Mouse (Mus musculus): ENCODE results near the gene Tmem138. TPM values are rescaled to one million over a fixed set of nuclear protein-coding genes. Genes with fewer than 3 reads are reported as not detected.
"Not testable (repeated sequence)": the region's sequence is repeated elsewhere in the genome, so short reads cannot be mapped to it uniquely, and the experiment has no call there.

The Tmem138 gene
- polyA plus RNA-seq, 1 experiment from 2014 or later: 28.4 TPM

- Histone ChIP-seq H3K4me1 (no peaks in the 10 kb centered on the region), H3K27ac (no peak overlapping the region), H3K36me3 (no peaks in the 10 kb centered on the region), H3K9me3 (no peaks in the 10 kb centered on the region), H3K9ac (no peak overlapping the region), H3K4me3 (replicated peaks) (no peak overlapping the region), H3K4me2 (no peak overlapping the region), H3K27me3 (replicated peaks) (no peaks in the 10 kb centered on the region)
- ATAC-seq (ENCODE audit: insufficient read depth, low FRiP score, low read depth): no peak
- WGBS: 63% methylated on average over 5 of the region's 5 CpGs
Observed at GRCm38 (mm10) chr19:10562351-10562750, 14.8 kb downstream of the Tmem138 start.

GRCm38 (mm10) chr19:10561558-10562314, 15.4 kb downstream of the Tmem138 start:
- no peak overlapping the region for H3K4me2 ChIP-seq
- WGBS: 48% methylated on average over 6 of the region's 6 CpGs
- H3K4me1 ChIP-seq: no peaks in the 10 kb centered on the region
- no peak overlapping the region for H3K9ac ChIP-seq
- H3K27me3 ChIP-seq (replicated peaks): no peaks in the 10 kb centered on the region
- no peaks in the 10 kb centered on the region for H3K9me3 ChIP-seq
- H3K4me3 ChIP-seq (replicated peaks): no peak overlapping the region
- H3K36me3 ChIP-seq: no peaks in the 10 kb centered on the region
- H3K27ac ChIP-seq: no peak overlapping the region
- ATAC-seq (ENCODE audit: insufficient read depth, low FRiP score, low read depth): no peak; the same call in 1 of the 2 replicates

GRCm38 (mm10) chr19:10560108-10560507, 17.1 kb downstream of the Tmem138 start:
- WGBS: 38% methylated on average over 5 of the region's 5 CpGs
- H3K9ac ChIP-seq: no peak overlapping the region
- no peak for ATAC-seq (ENCODE audit: insufficient read depth, low FRiP score, low read depth)

GRCm38 (mm10) chr19:10557837-10558375, 19.3 kb downstream of the Tmem138 start:
- not testable (repeated sequence) for H3K4me3 ChIP-seq (replicated peaks); H3K9me3 ChIP-seq; H3K4me2 ChIP-seq; H3K27me3 ChIP-seq (replicated peaks); ATAC-seq (ENCODE audit: insufficient read depth, low FRiP score, low read depth); H3K4me1 ChIP-seq; H3K27ac ChIP-seq; H3K9ac ChIP-seq; H3K36me3 ChIP-seq
- 71% methylated on average over 4 of the region's 4 CpGs for WGBS

More at GRCm38 (mm10) chr19:10560108-10560507, 17.1 kb downstream of the Tmem138 start:
- Histone ChIP-seq H3K36me3 (no peaks in the 10 kb centered on the region), H3K4me2 (no peak overlapping the region), H3K27ac (no peak overlapping the region), H3K4me1 (0 out of 2 replicates have a peak, but pooled peaks cover 4% of the 10 kb centered on the region), H3K9me3 (no peaks in the 10 kb centered on the region), H3K4me3 (replicated peaks) (no peak overlapping the region), H3K27me3 (replicated peaks) (no peaks in the 10 kb centered on the region)

GRCm38 (mm10) chr19:10557430-10557829, 19.7 kb downstream of the Tmem138 start:
- Histone ChIP-seq H3K27me3 (replicated peaks) (no peaks in the 10 kb centered on the region), H3K9ac (no peak overlapping the region), H3K4me2 (no peak overlapping the region), H3K4me1 (0 out of 2 replicates have a peak, but pooled peaks cover 7% of the 10 kb centered on the region), H3K36me3 (no peaks in the 10 kb centered on the region), H3K9me3 (no peaks in the 10 kb centered on the region), H3K27ac (no peak overlapping the region), H3K4me3 (replicated peaks) (no peak overlapping the region)
- WGBS: 83% methylated on average over 2 of the region's 2 CpGs
- no peak for ATAC-seq (ENCODE audit: insufficient read depth, low FRiP score, low read depth)

GRCm38 (mm10) chr19:10557001-10557400, 20.2 kb downstream of the Tmem138 start:
- no peak for ATAC-seq (ENCODE audit: insufficient read depth, low FRiP score, low read depth)
- H3K4me3 ChIP-seq (replicated peaks): no peak overlapping the region
- WGBS: 65% methylated on average over 2 of the region's 2 CpGs
- no peaks in the 10 kb centered on the region for H3K27me3 ChIP-seq (replicated peaks)
- H3K36me3 ChIP-seq: 0 out of 2 replicates have a peak, but pooled peaks cover 2% of the 10 kb centered on the region
- 0 out of 2 replicates have a peak, but pooled peaks cover 7% of the 10 kb centered on the region for H3K4me1 ChIP-seq
- no peak overlapping the region for H3K9ac ChIP-seq
- no peak overlapping the region for H3K27ac ChIP-seq
- H3K9me3 ChIP-seq: no peaks in the 10 kb centered on the region
- no peak overlapping the region for H3K4me2 ChIP-seq

- peak within 1 kb of the TSS; percentile 65 for H3K4me2 ChIP-seq
- H3K9me3 ChIP-seq: no peaks in the 10 kb centered on the region
- H3K27ac ChIP-seq: peak within 1 kb of the TSS; percentile 71
- WGBS: under 1% methylated on average over 43 of the region's 43 CpGs
- peak within 1 kb of the TSS; percentile 46 for H3K9ac ChIP-seq
- no peaks in the 10 kb centered on the region for H3K27me3 ChIP-seq (replicated peaks)
- H3K4me1 ChIP-seq: 0 out of 2 replicates have a peak, but pooled peaks cover 7% of the 10 kb centered on the region
- H3K36me3 ChIP-seq: peaks cover 13% of the 10 kb centered on the region
- peak; percentile 99 for ATAC-seq (ENCODE audit: insufficient read depth, low FRiP score, low read depth)
- H3K4me3 ChIP-seq (replicated peaks): peak within 1 kb of the TSS; percentile 74
Observed at GRCm38 (mm10) chr19:10555624-10556510, 21.3 kb downstream of the Tmem138 start, which contains the start of gene Tmem216. Gene Tmem216, minus strand, starts transcription at chr19:10556238.

- no peaks in the 10 kb centered on the region for H3K4me1 ChIP-seq
- no peaks in the 10 kb centered on the region for H3K9me3 ChIP-seq
- H3K4me3 ChIP-seq (replicated peaks): no peak overlapping the region
- no peak overlapping the region for H3K27ac ChIP-seq
- peaks cover 61% of the 10 kb centered on the region for H3K36me3 ChIP-seq
- WGBS: 91% methylated on average over 5 of the region's 5 CpGs
- ATAC-seq (ENCODE audit: insufficient read depth, low FRiP score, low read depth): no peak
- no peaks in the 10 kb centered on the region for H3K27me3 ChIP-seq (replicated peaks)
- H3K4me2 ChIP-seq: no peak overlapping the region
- H3K9ac ChIP-seq: no peak overlapping the region
Observed at GRCm38 (mm10) chr19:10539454-10539853, 37.7 kb downstream of the Tmem138 start.

- Histone ChIP-seq H3K4me2 (no peak overlapping the region), H3K27ac (no peak overlapping the region), H3K27me3 (replicated peaks) (no peaks in the 10 kb centered on the region), H3K36me3 (peaks cover 37% of the 10 kb centered on the region), H3K4me3 (replicated peaks) (no peak overlapping the region), H3K9me3 (no peaks in the 10 kb centered on the region), H3K9ac (no peak overlapping the region), H3K4me1 (peaks cover 15% of the 10 kb centered on the region)
- ATAC-seq (ENCODE audit: insufficient read depth, low FRiP score, low read depth): no peak
- 95% methylated on average over 1 of the region's 1 CpGs for WGBS
Observed at GRCm38 (mm10) chr19:10530082-10530481, 47.1 kb downstream of the Tmem138 start.

GRCm38 (mm10) chr19:10525910-10526309, 51.3 kb downstream of the Tmem138 start, which contains the start of gene Sdhaf2:
Gene Sdhaf2, minus strand, starts transcription at chr19:10526142.
- peak within 1 kb of the TSS; percentile 86 for H3K4me3 ChIP-seq (replicated peaks)
- peak within 1 kb of the TSS; percentile 97 for H3K27ac ChIP-seq
- H3K4me1 ChIP-seq: peaks cover 18% of the 10 kb centered on the region
- no peak; the same call in 1 of the 2 replicates for ATAC-seq (ENCODE audit: insufficient read depth, low FRiP score, low read depth)
- no peaks in the 10 kb centered on the region for H3K9me3 ChIP-seq
- under 1% methylated on average over 11 of the region's 11 CpGs for WGBS
- peaks cover 15% of the 10 kb centered on the region for H3K36me3 ChIP-seq
- H3K4me2 ChIP-seq: peak within 1 kb of the TSS; percentile 64
- no peaks in the 10 kb centered on the region for H3K27me3 ChIP-seq (replicated peaks)
- H3K9ac ChIP-seq: peak within 1 kb of the TSS; percentile 82

- under 1% methylated on average over 88 of the region's 93 CpGs for WGBS
- peak; percentile 92 for ATAC-seq (ENCODE audit: insufficient read depth, low FRiP score, low read depth)
- Histone ChIP-seq H3K4me1 (peaks cover 18% of the 10 kb centered on the region), H3K36me3 (peaks cover 10% of the 10 kb centered on the region), H3K27ac (peak within 1 kb of the TSS; percentile 97), H3K4me2 (peak within 1 kb of the TSS; percentile 64), H3K9ac (peak within 1 kb of the TSS; percentile 82), H3K27me3 (replicated peaks) (no peaks in the 10 kb centered on the region), H3K9me3 (no peaks in the 10 kb centered on the region), H3K4me3 (replicated peaks) (peak within 1 kb of the TSS; percentile 86)
Observed at GRCm38 (mm10) chr19:10525106-10525901, 51.9 kb downstream of the Tmem138 start, which contains the start of gene Cpsf7. Gene Cpsf7, plus strand, starts transcription at chr19:10525266.
